Mouse (Mus musculus) liver, embryonic 15.5 days (tissue): ENCODE results near the gene B4galt4. TPM values are rescaled to one million over a fixed set of nuclear protein-coding genes. Genes with fewer than 3 reads are reported as not detected.

Experiments used
- ATAC-seq: fragments of 200-750 bp; cut with Nextera tagmentation; 2 replicates; pipeline ENCODE4 v1.8.0; 2017; ENCODE audit warnings: moderate number of reproducible peaks, mild to moderate bottlenecking, moderate library complexity; ENCODE audit not compliant: insufficient read depth
- H3K27ac ChIP-seq: fragments of 300-500 bp; sonication (generic); replicated peaks from 2 replicates; pipeline ENCODE4 v1.5.1; 2015; ENCODE audit warnings: mild to moderate bottlenecking, inconsistent platforms
- H3K27me3 ChIP-seq: fragments of 300-500 bp; sonication (generic); 2 replicates; pipeline ENCODE4 v1.6.1; 2015; ENCODE audit warnings: mild to moderate bottlenecking, inconsistent platforms
- H3K36me3 ChIP-seq: fragments of 300-500 bp; sonication (generic); replicated peaks from 2 replicates; pipeline ENCODE4 v1.6.1; 2015; ENCODE audit warnings: moderate library complexity, mild to moderate bottlenecking, inconsistent platforms
- H3K4me1 ChIP-seq: fragments of 300-500 bp; sonication (generic); replicated peaks from 2 replicates; pipeline ENCODE4 v1.6.1; 2015; ENCODE audit warnings: inconsistent platforms
- H3K4me2 ChIP-seq: fragments of 300-500 bp; sonication (generic); 2 replicates; pipeline ENCODE4 v1.6.1; 2015; ENCODE audit warnings: moderate library complexity, mild to moderate bottlenecking, inconsistent platforms
- H3K4me3 ChIP-seq: fragments of 300-500 bp; sonication (generic); replicated peaks from 2 replicates; pipeline ENCODE4 v1.5.1; 2015; ENCODE audit warnings: mild to moderate bottlenecking, inconsistent platforms
- H3K9ac ChIP-seq: fragments of 300-500 bp; sonication (generic); 2 replicates; pipeline ENCODE4 v1.6.1; 2015; ENCODE audit warnings: moderate library complexity, mild to moderate bottlenecking, inconsistent platforms
- H3K9me3 ChIP-seq: fragments of 300-500 bp; sonication (generic); replicated peaks from 2 replicates; pipeline ENCODE4 v1.6.1; 2016; ENCODE audit warnings: inconsistent platforms
- WGBS: fragments of 180-500 bp; shearing (Covaris S2); methylation state at CpG from one replicate; pipeline ENCODE4 v1.1.7; 2015; ENCODE audit warnings: mixed read lengths; ENCODE audit not compliant: insufficient replicate concordance; 5-methylcytosine and 5-hydroxymethylcytosine counted together
- polyA plus RNA-seq: library from polyadenylated mRNA; unstranded; fragments of >200 nt; fragmentation: Nextera tagmentation; extraction: Ambion mirVana; gene quantifications from 2 replicates; pipeline ENCODE4 v1.2.1, GENCODE M21; 2015

The B4galt4 gene
- polyA plus RNA-seq, 1 experiment from 2014 or later: 3.2 TPM

DNA sequence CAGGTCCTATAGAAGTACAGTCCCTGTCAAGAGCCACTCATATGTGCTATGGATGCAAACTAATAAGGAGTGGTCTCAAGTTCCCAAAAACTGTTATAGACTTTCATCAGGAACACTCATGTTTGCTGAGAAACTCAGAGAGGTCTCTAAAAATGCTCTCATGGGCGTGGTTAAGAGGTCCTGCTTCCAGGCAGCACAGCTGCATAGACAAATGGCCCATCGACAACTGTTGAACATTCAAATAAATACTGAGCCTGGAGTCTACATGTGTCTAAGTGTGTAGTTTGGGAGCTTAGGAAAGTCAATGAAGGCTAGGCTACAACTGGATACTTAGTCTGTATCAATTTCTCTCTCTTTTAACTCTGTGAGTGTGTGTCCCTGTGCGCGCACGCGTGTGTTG lies 29.1 kb downstream of the B4galt4 start:
- no peak overlapping the region for H3K4me2 ChIP-seq
- H3K4me3 ChIP-seq: no peak overlapping the region
- ATAC-seq: no peak
- H3K4me1 ChIP-seq: no peaks in the 10 kb centered on the region
- H3K36me3 ChIP-seq: no peaks in the 10 kb centered on the region
- H3K27ac ChIP-seq: no peak overlapping the region
- WGBS: 83% methylated on average over 6 of the region's 6 CpGs
- no peaks in the 10 kb centered on the region for H3K9me3 ChIP-seq
- H3K9ac ChIP-seq: no peak overlapping the region
- peaks cover 48% of the 10 kb centered on the region for H3K27me3 ChIP-seq

DNA sequence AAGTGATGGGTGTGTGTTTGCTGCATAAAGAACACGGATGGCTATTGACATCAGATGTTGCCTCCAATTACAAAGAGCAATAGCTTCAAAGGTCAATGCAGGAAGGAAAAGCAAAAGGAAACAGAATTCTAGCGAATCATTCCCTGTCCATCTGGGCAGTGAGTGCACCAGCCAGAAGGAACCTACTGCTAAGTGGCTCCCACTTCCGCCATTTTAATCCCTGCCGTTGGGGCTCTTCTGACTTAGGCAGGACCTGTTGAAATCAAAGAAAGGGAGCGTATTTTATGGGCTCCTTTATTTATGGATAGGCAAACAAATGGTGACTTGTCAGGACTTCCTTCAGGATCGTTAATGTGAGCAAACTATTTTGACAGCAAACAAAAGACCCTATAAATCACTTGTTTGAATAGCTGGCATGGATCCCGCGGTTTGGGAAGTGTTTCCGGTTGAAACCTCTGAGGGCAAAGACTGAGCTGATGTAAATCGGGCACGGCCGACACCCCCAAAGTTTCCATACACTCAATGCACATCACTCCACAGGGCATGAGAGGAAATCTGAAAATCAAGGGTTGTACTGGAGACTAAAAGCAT lies 30.9 kb downstream of the B4galt4 start:
- Histone ChIP-seq H3K36me3 (no peaks in the 10 kb centered on the region), H3K4me1 (no peaks in the 10 kb centered on the region), H3K4me3 (no peak overlapping the region), H3K27ac (no peak overlapping the region), H3K4me2 (no peak overlapping the region), H3K9ac (no peak overlapping the region), H3K9me3 (no peaks in the 10 kb centered on the region), H3K27me3 (peaks cover 48% of the 10 kb centered on the region)
- no peak for ATAC-seq
- 22% methylated on average over 12 of the region's 12 CpGs for WGBS

GRCm38 (mm10) chr16:38774964-38775746 lies 33.1 kb downstream of the B4galt4 start:
- Histone ChIP-seq H3K9ac (no peak overlapping the region), H3K27me3 (peaks cover 48% of the 10 kb centered on the region), H3K9me3 (no peaks in the 10 kb centered on the region), H3K36me3 (no peaks in the 10 kb centered on the region), H3K4me2 (no peak overlapping the region), H3K27ac (no peak overlapping the region), H3K4me1 (no peaks in the 10 kb centered on the region), H3K4me3 (no peak overlapping the region)
- no peak for ATAC-seq
- WGBS: 46% methylated on average over 7 of the region's 7 CpGs

DNA sequence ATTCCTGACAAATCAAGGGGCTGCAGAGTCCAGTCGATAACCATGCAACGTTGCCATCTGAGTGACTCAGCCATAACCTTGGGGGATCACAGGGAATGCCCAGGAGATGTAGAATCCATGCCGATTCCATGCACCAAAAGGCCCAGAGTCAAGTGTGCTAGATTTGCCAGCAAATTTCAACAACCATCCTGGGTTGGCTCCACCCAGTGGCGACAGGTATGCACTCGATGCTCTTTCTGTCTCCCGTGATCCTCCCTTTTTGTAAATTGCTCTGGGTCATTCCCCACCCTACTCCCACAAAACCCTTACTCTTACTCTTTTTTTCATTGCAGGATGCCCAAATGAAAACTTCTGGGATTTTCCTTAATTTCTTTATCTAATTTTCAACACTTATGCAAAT lies 34.3 kb downstream of the B4galt4 start:
- ATAC-seq: no peak
- WGBS: 58% methylated on average over 6 of the region's 6 CpGs
- H3K4me1 ChIP-seq: no peaks in the 10 kb centered on the region
- H3K27me3 ChIP-seq: peaks cover 36% of the 10 kb centered on the region
- no peak overlapping the region for H3K4me3 ChIP-seq
- H3K4me2 ChIP-seq: no peak overlapping the region
- no peaks in the 10 kb centered on the region for H3K36me3 ChIP-seq
- no peaks in the 10 kb centered on the region for H3K9me3 ChIP-seq
- H3K9ac ChIP-seq: no peak overlapping the region
- no peak overlapping the region for H3K27ac ChIP-seq

GRCm38 (mm10) chr16:38780960-38781572 lies 39.0 kb downstream of the B4galt4 start:
- no peak overlapping the region for H3K27ac ChIP-seq
- H3K36me3 ChIP-seq: no peaks in the 10 kb centered on the region
- no peak overlapping the region for H3K4me2 ChIP-seq
- H3K4me1 ChIP-seq: no peaks in the 10 kb centered on the region
- peaks cover 16% of the 10 kb centered on the region for H3K27me3 ChIP-seq
- H3K9ac ChIP-seq: no peak overlapping the region
- no peak overlapping the region for H3K4me3 ChIP-seq
- no peaks in the 10 kb centered on the region for H3K9me3 ChIP-seq
- no peak for ATAC-seq
- 75% methylated on average over 7 of the region's 7 CpGs for WGBS

DNA sequence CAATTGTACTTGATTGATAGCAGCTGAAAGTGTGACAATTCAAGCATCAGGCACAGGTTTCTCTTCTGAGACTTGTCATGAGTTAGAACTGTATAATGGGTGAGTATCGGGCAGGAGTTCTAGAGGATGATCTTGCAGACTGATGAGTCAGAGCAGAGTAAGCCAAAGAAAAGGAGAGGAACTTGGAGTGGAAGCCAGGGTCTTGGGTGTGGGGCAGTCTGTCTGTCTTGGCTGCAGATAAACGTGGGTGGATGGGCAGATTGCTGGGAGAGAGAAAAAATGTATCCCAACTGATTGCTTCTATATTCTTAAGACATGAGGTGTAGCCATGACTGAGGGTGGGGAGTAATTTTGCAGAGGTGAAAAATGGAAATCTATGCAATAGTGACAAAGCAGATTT lies 39.9 kb downstream of the B4galt4 start:
- H3K36me3 ChIP-seq: no peaks in the 10 kb centered on the region
- no peak overlapping the region for H3K4me2 ChIP-seq
- H3K9ac ChIP-seq: no peak overlapping the region
- 32% methylated on average over 2 of the region's 2 CpGs for WGBS
- H3K27me3 ChIP-seq: peaks cover 16% of the 10 kb centered on the region
- H3K4me1 ChIP-seq: no peaks in the 10 kb centered on the region
- ATAC-seq: no peak
- H3K27ac ChIP-seq: no peak overlapping the region
- H3K9me3 ChIP-seq: no peaks in the 10 kb centered on the region
- H3K4me3 ChIP-seq: no peak overlapping the region

DNA sequence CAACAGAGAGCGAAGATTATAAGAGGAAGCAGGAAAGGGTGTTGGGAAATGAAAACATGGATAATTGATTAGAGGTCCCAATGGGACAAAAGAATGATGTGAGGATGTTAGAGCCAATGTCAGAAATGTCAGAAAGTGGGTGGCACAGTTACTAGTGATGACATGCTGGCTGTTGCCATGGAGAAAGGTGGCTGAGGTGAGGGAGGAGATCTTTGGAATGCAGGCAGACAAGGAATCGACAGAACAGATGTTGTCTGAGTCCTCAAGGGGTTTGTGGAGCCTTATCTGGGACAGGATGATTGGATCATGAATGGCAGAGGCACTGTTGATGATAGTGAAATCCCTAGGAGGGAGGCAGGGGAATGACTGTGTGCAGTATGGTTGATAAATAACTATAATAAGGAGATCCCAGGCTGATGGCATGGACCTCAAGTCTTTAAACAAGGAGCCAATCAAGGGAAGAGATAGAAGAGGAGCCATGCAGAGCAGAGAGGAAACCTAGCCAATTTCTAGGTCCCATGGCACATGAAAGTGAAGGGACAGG lies 40.5 kb downstream of the B4galt4 start:
- peaks cover 16% of the 10 kb centered on the region for H3K27me3 ChIP-seq
- 42% methylated on average over 2 of the region's 2 CpGs for WGBS
- H3K4me1 ChIP-seq: no peaks in the 10 kb centered on the region
- no peak for ATAC-seq
- no peak overlapping the region for H3K4me3 ChIP-seq
- no peaks in the 10 kb centered on the region for H3K9me3 ChIP-seq
- H3K36me3 ChIP-seq: no peaks in the 10 kb centered on the region
- H3K4me2 ChIP-seq: no peak overlapping the region
- H3K9ac ChIP-seq: no peak overlapping the region
- H3K27ac ChIP-seq: no peak overlapping the region

DNA sequence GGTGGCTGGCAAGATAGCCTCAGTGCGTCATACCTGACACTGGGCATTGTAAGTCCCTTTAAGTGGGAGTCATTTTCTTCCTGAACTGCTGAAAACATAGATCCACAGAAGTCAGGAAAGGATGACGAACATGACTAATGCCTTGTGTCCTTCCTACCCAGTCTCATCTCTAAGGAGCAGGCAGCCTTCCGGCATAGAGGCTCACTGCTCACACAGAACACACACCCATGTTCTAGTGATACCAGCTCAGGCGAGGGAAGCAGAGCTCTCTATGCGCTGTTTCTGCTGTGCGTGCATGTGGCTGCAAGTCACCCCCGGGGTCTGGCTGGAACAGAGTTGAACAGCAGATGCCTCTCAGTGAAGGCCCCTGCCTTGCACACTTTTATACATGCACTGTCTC lies 43.2 kb downstream of the B4galt4 start:
- Histone ChIP-seq H3K27ac (no peak overlapping the region), H3K4me2 (no peak overlapping the region), H3K27me3 (peaks cover 12% of the 10 kb centered on the region), H3K4me3 (no peak overlapping the region), H3K4me1 (no peaks in the 10 kb centered on the region), H3K9ac (no peak overlapping the region), H3K36me3 (no peaks in the 10 kb centered on the region), H3K9me3 (no peaks in the 10 kb centered on the region)
- no peak for ATAC-seq
- WGBS: 63% methylated on average over 7 of the region's 7 CpGs

DNA sequence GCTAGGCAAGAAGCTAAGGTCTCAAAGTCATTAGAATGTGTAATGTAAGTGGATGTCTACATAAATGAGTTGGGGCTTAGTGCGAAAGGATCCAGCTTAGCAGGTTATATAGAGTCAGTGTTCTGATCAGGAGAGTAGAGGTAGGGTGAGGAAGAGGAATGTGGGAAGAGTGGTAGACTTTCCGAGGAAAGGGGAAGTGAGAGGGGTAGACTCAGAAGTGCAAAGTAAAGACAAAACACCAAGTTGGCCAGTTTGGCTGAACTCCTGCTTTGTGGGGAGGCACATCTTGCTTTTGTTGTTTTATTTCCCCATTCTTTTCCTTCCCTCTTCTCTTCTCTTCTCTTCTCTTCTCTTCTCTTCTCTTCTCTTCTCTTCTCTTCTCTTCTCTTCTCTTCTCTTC lies 47.0 kb downstream of the B4galt4 start:
- Histone ChIP-seq H3K9ac (no peak overlapping the region), H3K4me1 (no peaks in the 10 kb centered on the region), H3K9me3 (no peaks in the 10 kb centered on the region), H3K4me3 (no peak overlapping the region), H3K27ac (no peak overlapping the region), H3K27me3 (peaks cover 5% of the 10 kb centered on the region; the same call in 1 of the 2 replicates), H3K4me2 (no peak overlapping the region), H3K36me3 (no peaks in the 10 kb centered on the region)
- ATAC-seq: no peak
- 40% methylated on average over 2 of the region's 2 CpGs for WGBS

GRCm38 (mm10) chr16:38789966-38790365 lies 47.9 kb downstream of the B4galt4 start:
- Histone ChIP-seq H3K27ac (no peak overlapping the region), H3K4me1 (no peaks in the 10 kb centered on the region), H3K4me3 (no peak overlapping the region), H3K36me3 (no peaks in the 10 kb centered on the region), H3K4me2 (no peak overlapping the region), H3K9ac (no peak overlapping the region), H3K9me3 (no peaks in the 10 kb centered on the region), H3K27me3 (peaks cover 2% of the 10 kb centered on the region; the same call in 1 of the 2 replicates)
- ATAC-seq: no peak
- WGBS: 70% methylated on average over 3 of the region's 3 CpGs

GRCm38 (mm10) chr16:38793120-38793519 lies 51.1 kb downstream of the B4galt4 start:
- H3K27me3 ChIP-seq: peaks cover 7% of the 10 kb centered on the region; the same call in 1 of the 2 replicates
- no peaks in the 10 kb centered on the region for H3K4me1 ChIP-seq
- no peak overlapping the region for H3K4me2 ChIP-seq
- WGBS: 66% methylated on average over 6 of the region's 6 CpGs
- no peak overlapping the region for H3K9ac ChIP-seq
- no peak for ATAC-seq
- no peaks in the 10 kb centered on the region for H3K9me3 ChIP-seq
- H3K27ac ChIP-seq: no peak overlapping the region
- no peak overlapping the region for H3K4me3 ChIP-seq
- no peaks in the 10 kb centered on the region for H3K36me3 ChIP-seq
